Mouse (Mus musculus) olfactory bulb, adult 2 months (tissue): ENCODE measurements at regions not wholly inside any gene's neighbourhood (a gene's known extent, or its start where the extent isn't known, plus 50 kb on each side); places are given as distances from the start of the nearest gene placed in this dataset.

Source experiments
- CTCF ChIP-seq: fragments of 200-500 bp; IDR thresholded peaks from 2 replicates; pipeline ENCODE4 v1.5.1; 2012; ENCODE audit warnings: low read depth, mild to moderate bottlenecking, low read length, moderate library complexity; ENCODE audit not compliant: insufficient read depth
- POLR2A ChIP-seq: fragments of 200-500 bp; IDR thresholded peaks from 2 replicates; pipeline ENCODE4 v1.6.1; 2012; ENCODE audit warnings: mild to moderate bottlenecking, low read depth, low read length, moderate library complexity; ENCODE audit not compliant: insufficient read depth

DNA sequence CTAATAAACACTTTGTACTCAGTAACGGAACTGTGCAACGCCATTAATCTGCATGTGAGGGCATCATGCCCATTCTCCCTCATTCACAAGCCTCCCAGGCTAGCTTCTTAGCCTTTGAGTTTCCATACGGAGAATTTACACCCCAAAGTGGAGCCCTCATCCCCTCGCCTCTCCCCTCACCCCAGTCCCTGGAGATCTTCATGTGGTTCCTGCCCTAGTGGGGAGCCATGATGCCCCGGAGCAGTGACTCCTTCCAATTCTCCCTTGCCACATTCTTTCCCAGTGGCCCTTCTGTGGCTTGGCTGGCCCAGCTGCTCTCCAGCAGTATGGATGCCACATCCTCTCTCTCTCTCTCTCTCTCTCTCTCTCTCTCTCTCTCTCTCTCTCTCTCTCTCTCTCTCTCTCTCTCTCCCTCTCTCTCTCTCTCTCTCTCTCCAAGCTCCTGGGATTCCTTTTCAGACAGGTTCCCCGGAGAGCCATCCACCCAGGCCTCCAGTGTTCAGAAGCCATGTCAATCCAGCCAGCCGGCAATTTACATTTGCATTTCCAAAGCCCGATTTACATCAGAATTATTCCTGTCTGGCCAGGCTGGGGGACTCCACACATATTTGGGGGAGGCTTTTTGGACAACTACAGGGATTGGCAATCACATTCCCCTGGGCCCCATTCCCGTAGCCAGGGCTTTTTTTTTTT, 139.2 kb downstream of the Pja1 start:
- TF ChIP-seq POLR2A (no peak), CTCF (no peak)
